Mouse (Mus musculus): ENCODE measurements at regions not wholly inside any gene's neighbourhood (a gene's known extent, or its start where the extent isn't known, plus 50 kb on each side); places are given as distances from the start of the nearest gene placed in this dataset.

DNA sequence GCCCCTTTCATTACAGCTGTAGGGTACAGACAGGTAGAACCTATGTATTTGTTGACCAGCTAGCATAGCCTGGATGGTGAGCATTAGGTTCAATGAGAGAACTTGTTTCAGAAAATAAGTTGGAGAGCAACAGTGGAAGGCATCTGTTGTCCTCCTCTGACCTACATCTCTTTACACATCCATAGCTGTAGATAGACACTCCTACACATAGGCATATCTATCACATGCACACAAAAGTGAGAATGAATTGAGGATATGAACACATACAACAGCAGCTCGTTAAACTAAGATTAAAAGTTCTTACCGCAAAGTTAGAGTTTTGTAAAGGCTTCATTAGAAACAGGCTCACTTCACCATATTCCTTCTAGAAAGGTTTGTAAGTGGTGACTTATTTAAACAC, 198.1 kb downstream of the Col12a1 start:
- in situ Hi-C loops (cut with MboI; ENCODE audit: low pct_unique_long_range_greater_than_20kb in 1 of 2, low sequenced_read_pairs in 2 of 2, unreplicated experiment in 1 of 2): no loop called here

DNA sequence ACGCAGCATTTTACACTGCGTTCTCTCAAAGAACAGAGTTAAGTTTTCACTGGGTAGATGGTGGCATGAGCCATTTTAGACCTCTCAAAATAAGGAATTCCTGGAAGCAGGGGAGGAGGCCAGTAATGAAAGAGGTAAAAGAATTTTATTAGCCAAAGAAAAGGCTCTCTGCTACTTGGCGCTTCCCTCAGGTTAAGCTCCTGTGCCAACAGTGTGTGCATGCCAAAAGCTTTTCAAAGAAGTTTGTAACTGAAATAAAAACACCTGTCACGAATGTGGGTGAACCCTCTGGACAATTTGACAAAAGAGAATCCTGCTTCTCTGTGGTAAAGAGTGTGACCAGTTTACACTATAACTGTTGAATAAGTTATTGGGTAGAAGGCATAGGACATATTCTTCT, 195.6 kb downstream of the Col12a1 start:
- in situ Hi-C loops (cut with MboI; ENCODE audit: low pct_unique_long_range_greater_than_20kb in 1 of 2, low sequenced_read_pairs in 2 of 2, unreplicated experiment in 1 of 2): no loop called here

DNA sequence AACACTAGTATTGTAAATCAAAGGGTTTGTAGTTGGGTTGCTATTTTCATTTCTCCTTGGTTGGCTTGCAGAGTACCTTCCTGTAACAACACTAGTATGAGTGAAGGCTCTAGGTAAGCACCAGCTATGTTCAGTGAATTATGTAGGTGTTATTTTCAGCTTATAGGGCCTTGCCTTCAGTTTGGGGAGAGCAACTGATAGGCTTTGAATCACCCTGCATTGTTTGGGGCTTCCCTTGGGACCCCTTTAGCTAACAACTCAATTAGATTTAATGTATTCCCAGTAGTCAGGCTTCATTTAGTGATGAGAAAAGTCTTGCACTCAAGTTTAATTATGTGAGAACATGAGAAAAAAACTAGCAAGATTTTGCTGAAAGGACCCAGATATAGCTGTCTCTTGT, 193.6 kb downstream of the Col12a1 start:
- in situ Hi-C loops (cut with MboI; ENCODE audit: low pct_unique_long_range_greater_than_20kb in 1 of 2, low sequenced_read_pairs in 2 of 2, unreplicated experiment in 1 of 2): no loop called here

DNA sequence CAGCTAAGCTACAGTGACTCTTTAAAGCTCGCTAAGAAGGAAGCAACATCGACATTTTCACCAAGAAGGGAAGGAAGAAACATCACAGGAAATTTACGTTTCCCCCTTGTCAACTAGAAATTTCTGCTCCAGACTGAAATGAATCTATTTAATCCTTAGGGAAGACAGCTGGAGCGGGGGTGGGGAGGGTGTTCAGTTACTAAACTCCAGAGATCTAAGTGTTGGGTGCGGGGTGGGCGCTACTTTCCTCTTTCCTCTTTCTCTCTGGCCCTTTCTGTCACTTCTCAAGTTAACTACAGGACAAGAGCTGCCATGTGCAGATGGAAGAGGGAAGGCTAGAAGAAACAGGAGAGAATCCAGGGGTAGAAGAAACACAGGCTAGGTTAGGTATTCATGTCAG, 192.2 kb downstream of the Col12a1 start:
- in situ Hi-C loops (cut with MboI; ENCODE audit: low pct_unique_long_range_greater_than_20kb in 1 of 2, low sequenced_read_pairs in 2 of 2, unreplicated experiment in 1 of 2): no loop called here

DNA sequence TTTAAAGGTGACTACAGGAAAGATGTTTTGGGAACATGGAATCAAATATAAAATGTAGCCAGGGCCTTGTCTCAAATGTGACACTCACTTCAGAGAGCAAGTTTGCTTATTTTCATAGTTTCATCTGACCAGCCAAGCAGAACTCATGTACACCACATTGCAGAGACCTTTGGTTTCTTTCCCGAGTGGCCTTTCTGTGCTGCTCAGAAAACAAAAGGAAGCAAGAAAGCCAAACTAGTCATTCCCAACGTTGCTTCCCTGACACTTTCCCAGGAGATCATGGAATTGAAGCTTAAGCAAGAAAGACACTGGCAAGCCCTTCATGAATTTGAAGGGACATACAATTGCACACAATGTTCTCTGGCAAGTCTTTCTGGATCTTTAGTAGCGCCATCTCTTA, 191.3 kb downstream of the Col12a1 start:
- in situ Hi-C loops (cut with MboI; ENCODE audit: low pct_unique_long_range_greater_than_20kb in 1 of 2, low sequenced_read_pairs in 2 of 2, unreplicated experiment in 1 of 2): no loop called here
